Mouse (Mus musculus) layer of hippocampus, postnatal 14 days (tissue): ENCODE measurements at regions not wholly inside any gene's neighbourhood (a gene's known extent, or its start where the extent isn't known, plus 50 kb on each side); places are given as distances from the start of the nearest gene placed in this dataset.

Experiments used
- DNase-seq, 2 experiments: peaks; one replicate each; pipeline ENCODE4 v3.0.0; 2021 to 2022; ENCODE audit warnings: low spot score in 2 of 2, mixed read lengths in 1 of 2

DNA sequence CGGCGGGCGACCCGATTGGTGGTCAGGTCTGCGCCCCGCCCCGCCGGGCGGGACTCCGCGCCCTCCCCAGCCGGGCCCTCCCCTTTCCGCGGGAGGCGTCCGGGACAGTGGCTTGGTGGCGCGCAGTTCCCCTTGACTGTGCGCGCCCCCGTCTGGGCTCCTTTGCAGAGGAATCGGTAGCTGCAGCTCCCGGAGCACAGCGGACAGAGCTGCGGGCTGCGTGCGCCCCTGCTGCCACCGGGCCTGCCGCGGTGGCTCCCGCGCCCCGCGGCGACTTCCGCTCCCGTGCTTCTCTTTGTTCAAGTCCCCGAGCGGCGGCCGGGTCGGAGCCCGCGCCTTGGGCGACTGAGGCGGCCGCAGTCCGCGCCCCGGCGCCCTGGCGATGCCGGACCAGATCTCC lies 566.6 kb upstream of the Gm21863 start:
- peak; percentile 3 to 19 for DNase-seq
